Mouse (Mus musculus) kidney, postnatal 0 days (tissue): ENCODE data around the gene Gimap8. TPM values are rescaled to one million over a fixed set of nuclear protein-coding genes. Genes with fewer than 3 reads are reported as not detected.
A peak's percentile ranks its signal among the peaks of the same experiment; 100 is the strongest.

ENCODE experiments used
- ATAC-seq: fragments of 200-750 bp; cut with Nextera tagmentation; replicated peaks from 2 replicates; pipeline ENCODE4 v1.8.0; 2017; ENCODE audit warnings: low read depth, moderate number of reproducible peaks, moderate TSS enrichment, moderate library complexity; ENCODE audit not compliant: low FRiP score
- DNase-seq: peaks from one replicate; pipeline ENCODE4 v3.0.0-alpha.2; 2016; ENCODE audit warnings: low spot score
- H3K27ac ChIP-seq: fragments of 300-500 bp; sonication (generic); 2 replicates; pipeline ENCODE4 v1.5.1; 2014; ENCODE audit warnings: mild to moderate bottlenecking
- H3K27me3 ChIP-seq: fragments of 300-500 bp; sonication (generic); 2 replicates; pipeline ENCODE4 v1.6.1; 2014; ENCODE audit warnings: low read length, mixed read lengths; ENCODE audit not compliant: insufficient read depth
- H3K36me3 ChIP-seq: fragments of 300-500 bp; sonication (generic); 2 replicates; pipeline ENCODE4 v1.6.1; 2014; ENCODE audit warnings: low read length, mixed read lengths; ENCODE audit not compliant: insufficient read depth
- H3K4me1 ChIP-seq: fragments of 300-500 bp; sonication (generic); replicated peaks from 2 replicates; pipeline ENCODE4 v1.6.1; 2014; ENCODE audit warnings: antibody characterized with exemption, low read length, mixed read lengths; ENCODE audit not compliant: insufficient read depth
- H3K4me2 ChIP-seq: fragments of 300-500 bp; sonication (generic); 2 replicates; pipeline ENCODE4 v1.6.1; 2014; ENCODE audit warnings: mild to moderate bottlenecking, low read length, moderate library complexity, mixed read lengths
- H3K4me3 ChIP-seq: fragments of 300-500 bp; sonication (generic); replicated peaks from 2 replicates; pipeline ENCODE4 v1.5.1; 2014; ENCODE audit warnings: low read depth, low read length
- H3K9ac ChIP-seq: fragments of 300-500 bp; sonication (generic); 2 replicates; pipeline ENCODE4 v1.6.1; 2014; ENCODE audit warnings: low read depth, low read length
- H3K9me3 ChIP-seq: fragments of 300-500 bp; sonication (generic); replicated peaks from 2 replicates; pipeline ENCODE4 v1.6.1; 2016; ENCODE audit warnings: low read length, inconsistent platforms, mixed read lengths
- CTCF ChIP-seq: IDR thresholded peaks from 2 replicates; pipeline ENCODE4 v1.5.1; 2016; ENCODE audit warnings: antibody characterized with exemption, low read depth, mild to moderate bottlenecking, moderate library complexity
- WGBS: fragments of 180-500 bp; shearing (Covaris S2); extraction: QIAGEN DNeasy Blood & Tissue Kit; methylation state at CpG from one replicate; pipeline ENCODE4 v1.1.7; 2014; 5-methylcytosine and 5-hydroxymethylcytosine counted together
- polyA plus RNA-seq: library from polyadenylated mRNA; unstranded; fragments of >200 nt; fragmentation: Nextera tagmentation; extraction: Ambion mirVana; gene quantifications from 2 replicates; pipeline ENCODE4 v1.2.1, GENCODE M21; 2015

The Gimap8 gene
- polyA plus RNA-seq, 1 experiment from 2014 or later, result 4.5 TPM

DNA sequence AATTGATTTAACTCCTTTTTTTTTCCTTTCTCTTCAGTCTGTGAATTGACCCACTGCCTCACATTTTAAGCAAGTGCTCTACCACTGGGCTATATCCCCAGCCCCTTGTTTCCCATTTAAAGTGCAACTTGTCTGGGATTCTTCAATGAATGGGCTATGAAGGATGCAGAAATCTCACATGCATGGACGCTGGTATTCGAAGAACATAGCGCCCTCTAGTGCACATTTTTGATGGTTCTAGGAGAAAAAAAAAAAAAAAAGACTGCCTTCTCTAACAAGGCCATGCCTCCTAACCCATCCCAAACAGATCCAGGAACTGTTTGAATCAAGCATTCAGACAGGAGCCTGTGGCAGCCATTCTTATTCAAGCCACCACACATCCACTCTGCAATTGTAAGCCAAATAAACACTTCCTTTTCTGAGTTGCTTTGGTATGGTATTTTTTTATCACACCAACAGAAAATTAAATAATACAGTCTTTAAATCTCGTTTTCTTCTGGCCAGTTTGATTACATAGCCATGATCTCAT lies 4.2 kb upstream of the Gimap8 start:
- peak; percentile 89 for DNase-seq

DNA sequence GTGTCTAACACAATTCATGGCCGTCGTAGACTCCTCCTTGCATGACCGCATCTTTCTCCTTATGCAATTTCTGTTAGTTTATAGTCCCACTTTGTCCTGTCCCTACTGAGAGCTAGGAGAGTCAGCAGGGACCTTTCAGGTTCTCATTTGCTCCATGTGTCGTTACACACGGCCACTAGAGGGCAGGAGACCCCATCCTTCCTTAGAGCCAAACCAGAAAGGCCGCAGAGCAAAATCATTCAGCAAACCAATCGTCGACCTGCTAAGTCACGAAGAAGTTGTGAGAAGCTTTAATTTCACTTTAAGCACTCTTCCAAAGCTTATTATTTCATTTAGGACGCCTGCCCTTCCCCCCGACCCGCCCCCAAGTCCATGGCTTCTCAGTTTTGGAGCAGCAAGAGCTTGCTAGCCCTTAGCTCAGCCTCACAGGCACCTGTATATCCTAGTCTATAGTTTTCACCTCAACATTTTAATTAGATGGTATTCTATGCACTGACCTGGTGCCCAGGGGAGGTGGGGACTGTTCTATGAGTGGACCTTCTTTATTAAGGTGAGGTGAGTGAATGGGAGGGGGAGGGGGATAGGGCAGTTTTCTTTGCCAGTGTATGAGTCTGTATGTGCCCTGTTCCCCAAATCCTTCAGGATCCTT lies 1.2 kb upstream of the Gimap8 start:
- Histone ChIP-seq H3K27ac (no peak overlapping the region), H3K36me3 (no peaks in the 10 kb centered on the region), H3K9ac (no peak overlapping the region), H3K4me3 (no peak overlapping the region), H3K4me1 (no peaks in the 10 kb centered on the region), H3K4me2 (0 out of 2 replicates have a peak overlapping the region, but pooled peaks have one; percentile 2), H3K9me3 (no peaks in the 10 kb centered on the region), H3K27me3 (no peaks in the 10 kb centered on the region)
- 7% methylated on average over 12 of the region's 12 CpGs for WGBS
- TF ChIP-seq CTCF, result peak; percentile 87
- peak; percentile 89 for DNase-seq
- ATAC-seq, result 0 out of 2 replicates have a peak, but pooled peaks have one; percentile 34

More for the DNA sequence above, 4.2 kb upstream of the Gimap8 start:
- Histone ChIP-seq H3K4me2 (no peak overlapping the region), H3K4me1 (no peaks in the 10 kb centered on the region), H3K9me3 (no peaks in the 10 kb centered on the region), H3K36me3 (no peaks in the 10 kb centered on the region), H3K27me3 (no peaks in the 10 kb centered on the region), H3K4me3 (no peak overlapping the region), H3K9ac (no peak overlapping the region), H3K27ac (no peak overlapping the region)
- 18% methylated on average over 4 of the region's 4 CpGs for WGBS
- TF ChIP-seq CTCF, result peak; percentile 80
- no peak for ATAC-seq

DNA sequence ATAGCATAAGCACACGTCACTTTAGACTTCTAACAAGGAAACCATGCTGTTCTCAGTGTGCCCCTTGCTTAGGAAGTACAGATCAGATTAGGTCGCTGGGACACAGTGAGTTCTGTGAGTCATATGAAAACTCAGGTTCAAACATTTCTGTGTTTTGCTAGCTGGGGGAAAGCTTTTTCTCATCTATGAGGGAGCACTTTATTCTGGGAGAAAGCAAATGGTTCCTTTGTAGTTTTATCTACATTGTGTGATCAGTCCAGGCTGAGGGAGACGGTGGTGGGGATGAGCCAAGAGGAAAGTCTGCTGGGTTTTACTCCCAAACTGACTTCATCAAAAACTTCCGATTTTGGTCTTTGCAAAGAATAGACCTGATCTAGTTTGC lies 734 bp upstream of the Gimap8 start:
- no peak for DNase-seq
- WGBS, result 83% methylated on average over 4 of the region's 4 CpGs

DNA sequence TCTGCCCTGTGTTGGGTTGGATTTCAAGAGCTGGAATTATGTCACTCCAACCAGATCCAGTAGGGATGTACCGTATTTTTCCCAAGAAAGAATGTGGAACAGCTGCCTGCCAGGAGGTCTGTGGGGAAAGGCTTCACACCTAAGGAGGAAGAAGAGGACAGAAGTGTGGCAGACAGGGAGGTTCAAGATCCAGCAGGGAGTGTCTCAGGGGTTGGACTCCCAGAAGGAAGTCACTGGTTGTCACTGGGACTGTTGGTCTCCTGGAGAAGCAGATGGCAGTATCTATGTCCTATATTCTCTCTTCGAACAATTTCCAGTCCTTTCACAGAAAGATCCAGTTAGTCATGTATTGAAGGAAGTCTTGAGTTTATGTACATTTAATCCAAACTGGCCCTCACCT lies 577 bp downstream of the Gimap8 start:
- H3K4me3 ChIP-seq, result no peak overlapping the region
- no peak overlapping the region for H3K9ac ChIP-seq
- H3K4me2 ChIP-seq, result peak overlapping the region; percentile 21; the same call in 1 of the 2 replicates
- 73% methylated on average over 2 of the region's 2 CpGs for WGBS
- H3K27me3 ChIP-seq, result no peaks in the 10 kb centered on the region
- H3K9me3 ChIP-seq, result no peaks in the 10 kb centered on the region
- no peak overlapping the region for H3K27ac ChIP-seq
- H3K36me3 ChIP-seq, result no peaks in the 10 kb centered on the region
- no peak for TF ChIP-seq CTCF
- H3K4me1 ChIP-seq, result no peaks in the 10 kb centered on the region
- DNase-seq (no peak), ATAC-seq (0 out of 2 replicates have a peak, but pooled peaks have one; percentile 29)

More for the DNA sequence above, 734 bp upstream of the Gimap8 start:
- no peak for TF ChIP-seq CTCF
- Histone ChIP-seq H3K9me3 (no peaks in the 10 kb centered on the region), H3K27me3 (no peaks in the 10 kb centered on the region), H3K4me2 (no peak overlapping the region), H3K4me3 (no peak overlapping the region), H3K27ac (no peak overlapping the region), H3K9ac (no peak overlapping the region), H3K4me1 (no peaks in the 10 kb centered on the region), H3K36me3 (no peaks in the 10 kb centered on the region)
- no peak for ATAC-seq

DNA sequence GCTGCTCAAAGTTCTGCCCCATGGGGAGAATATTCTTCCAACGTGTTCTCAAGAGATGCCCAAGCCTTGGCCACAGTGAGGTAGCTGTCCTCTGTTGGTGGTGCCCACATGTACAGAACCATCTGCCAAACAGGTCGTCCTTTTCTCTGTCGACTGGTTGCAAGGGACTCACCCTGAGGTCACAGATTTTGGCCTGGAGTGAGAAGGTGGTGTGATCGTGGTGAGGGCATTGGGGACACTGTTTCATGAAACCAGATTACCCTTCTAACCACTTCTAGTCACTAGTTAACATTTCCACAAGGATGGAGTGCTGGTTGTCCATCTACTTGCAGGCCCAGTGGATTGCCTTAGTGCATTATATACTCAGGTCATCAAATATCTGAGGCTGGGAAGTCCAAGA lies 1.7 kb downstream of the Gimap8 start:
- 88% methylated on average over 4 of the region's 4 CpGs for WGBS
- Histone ChIP-seq H3K9me3 (no peaks in the 10 kb centered on the region), H3K4me2 (no peak overlapping the region), H3K36me3 (no peaks in the 10 kb centered on the region), H3K4me3 (no peak overlapping the region), H3K27me3 (no peaks in the 10 kb centered on the region), H3K4me1 (no peaks in the 10 kb centered on the region), H3K9ac (no peak overlapping the region), H3K27ac (no peak overlapping the region)
- no peak for ATAC-seq
- TF ChIP-seq CTCF, result no peak
- no peak for DNase-seq

DNA sequence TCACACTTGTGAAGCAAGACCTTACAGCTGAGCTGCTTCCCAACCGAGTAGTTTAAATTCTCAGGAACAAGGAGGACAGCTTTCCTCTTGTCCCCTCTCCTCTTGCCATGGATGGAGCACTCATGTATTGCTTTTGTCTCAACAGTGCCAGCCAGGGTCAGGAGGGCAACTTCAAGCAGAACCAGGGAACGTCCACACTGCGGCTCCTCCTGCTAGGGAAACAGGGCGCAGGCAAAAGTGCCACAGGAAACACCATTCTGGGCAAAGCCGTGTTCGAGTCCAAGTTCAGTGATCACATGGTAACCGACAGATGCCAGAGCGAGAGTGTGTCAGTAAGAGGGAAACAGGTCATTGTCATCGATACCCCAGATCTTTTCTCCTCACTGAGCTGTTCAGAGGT lies 3.0 kb downstream of the Gimap8 start:
- DNase-seq, result no peak
- Histone ChIP-seq H3K27ac (no peak overlapping the region), H3K4me1 (no peaks in the 10 kb centered on the region), H3K36me3 (no peaks in the 10 kb centered on the region), H3K4me2 (no peak overlapping the region), H3K9ac (no peak overlapping the region), H3K9me3 (no peaks in the 10 kb centered on the region), H3K27me3 (no peaks in the 10 kb centered on the region), H3K4me3 (no peak overlapping the region)
- ATAC-seq, result no peak
- 87% methylated on average over 9 of the region's 9 CpGs for WGBS
- no peak for TF ChIP-seq CTCF

DNA sequence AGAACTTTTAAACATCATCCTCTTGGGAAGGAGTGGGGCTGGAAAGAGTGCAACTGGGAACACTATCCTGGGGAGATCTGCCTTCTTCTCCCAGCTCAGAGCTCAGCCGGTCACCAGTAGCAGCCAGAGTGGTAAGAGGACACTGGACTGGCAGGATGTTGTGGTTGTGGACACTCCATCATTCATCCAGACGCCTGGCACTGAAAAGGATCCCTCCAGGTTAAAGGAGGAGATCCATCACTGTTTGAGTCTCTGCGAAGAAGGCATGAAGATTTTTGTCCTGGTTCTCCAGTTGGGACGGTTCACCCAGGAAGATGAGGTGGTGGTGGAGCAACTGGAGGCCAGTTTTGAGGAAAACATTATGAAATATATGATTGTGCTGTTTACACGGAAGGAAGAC lies 11.7 kb downstream of the Gimap8 start:
- H3K4me3 ChIP-seq, result no peak overlapping the region
- H3K36me3 ChIP-seq, result no peaks in the 10 kb centered on the region
- TF ChIP-seq CTCF, result no peak
- no peak overlapping the region for H3K27ac ChIP-seq
- H3K4me2 ChIP-seq, result no peak overlapping the region
- 55% methylated on average over 5 of the region's 5 CpGs for WGBS
- no peak for ATAC-seq
- H3K9ac ChIP-seq, result no peak overlapping the region
- no peak for DNase-seq
- H3K4me1 ChIP-seq, result no peaks in the 10 kb centered on the region
- H3K9me3 ChIP-seq, result no peaks in the 10 kb centered on the region
- H3K27me3 ChIP-seq, result no peaks in the 10 kb centered on the region
